Mouse (Mus musculus) midbrain, embryonic 11.5 days (tissue): Measurements from ENCODE around the gene Zfp335. TPM values are rescaled to one million over a fixed set of nuclear protein-coding genes. Genes with fewer than 3 reads are reported as not detected.

Experiments
- ATAC-seq: fragments of 200-750 bp; cut with Nextera tagmentation; 2 replicates; pipeline ENCODE4 v1.8.0; 2017; ENCODE audit warnings: moderate TSS enrichment, moderate library complexity; ENCODE audit not compliant: low FRiP score
- DNase-seq: peaks from one replicate; pipeline ENCODE4 v3.0.0; 2015; ENCODE audit warnings: low spot score; ENCODE audit errors: missing footprints
- H3K27ac ChIP-seq: fragments of 300-500 bp; sonication (generic); 2 replicates; pipeline ENCODE4 v1.5.1; 2014; ENCODE audit warnings: low read depth, low read length
- H3K27me3 ChIP-seq: fragments of 300-500 bp; sonication (generic); 2 replicates; pipeline ENCODE4 v1.6.1; 2014; ENCODE audit warnings: mild to moderate bottlenecking, low read length, moderate library complexity, mixed read lengths; ENCODE audit not compliant: control insufficient read depth, insufficient read depth
- H3K36me3 ChIP-seq: fragments of 300-500 bp; sonication (generic); 2 replicates; pipeline ENCODE4 v1.6.1; 2014; ENCODE audit warnings: mild to moderate bottlenecking, low read length, moderate library complexity, mixed read lengths; ENCODE audit not compliant: control insufficient read depth, insufficient read depth
- H3K4me1 ChIP-seq: fragments of 300-500 bp; sonication (generic); 2 replicates; pipeline ENCODE4 v1.6.1; 2014; ENCODE audit warnings: low read length; ENCODE audit not compliant: control insufficient read depth, insufficient read depth
- H3K4me2 ChIP-seq: fragments of 300-500 bp; sonication (generic); 2 replicates; pipeline ENCODE4 v1.6.1; 2014; ENCODE audit warnings: mild to moderate bottlenecking, moderate library complexity
- H3K4me3 ChIP-seq: fragments of 300-500 bp; sonication (generic); 2 replicates; pipeline ENCODE4 v1.5.1; 2014; ENCODE audit warnings: low read depth, low read length
- H3K9ac ChIP-seq: fragments of 300-500 bp; sonication (generic); 2 replicates; pipeline ENCODE4 v1.6.1; 2014; ENCODE audit warnings: low read length
- H3K9me3 ChIP-seq: fragments of 300-500 bp; sonication (generic); 2 replicates; pipeline ENCODE4 v1.6.1; 2016; ENCODE audit warnings: low read length; ENCODE audit not compliant: control insufficient read depth
- WGBS: fragments of 180-500 bp; shearing (Covaris S2); extraction: QIAGEN DNeasy Blood & Tissue Kit; methylation state at CpG from one replicate; pipeline ENCODE4 v1.1.7; 2014; 5-methylcytosine and 5-hydroxymethylcytosine counted together
- polyA plus RNA-seq: library from polyadenylated mRNA; unstranded; fragments of >200 nt; fragmentation: Nextera tagmentation; extraction: Ambion mirVana; gene quantifications from 2 replicates; pipeline ENCODE4 v1.2.1, GENCODE M21; 2014

Zfp335 gene
- polyA plus RNA-seq, 1 experiment from 2014 or later, result 8.8 TPM

- no peak for ATAC-seq
Measured at GRCm38 (mm10) chr2:164903496-164903895, 8.1 kb downstream of the Zfp335 start.

GRCm38 (mm10) chr2:164901380-164901779, 10.2 kb downstream of the Zfp335 start:
- Histone ChIP-seq H3K36me3 (peaks cover 41% of the 10 kb centered on the region), H3K27me3 (no peaks in the 10 kb centered on the region)
- 95% methylated on average over 13 of the region's 13 CpGs for WGBS

More at GRCm38 (mm10) chr2:164903496-164903895, 8.1 kb downstream of the Zfp335 start:
- 86% methylated on average over 1 of the region's 1 CpGs for whole genome bisulfite sequencing
- Histone ChIP-seq H3K4me3 (no peak overlapping the region), H3K27ac (no peak overlapping the region), H3K9me3 (peaks cover 5% of the 10 kb centered on the region), H3K4me2 (no peak overlapping the region), H3K9ac (no peak overlapping the region), H3K4me1 (no peaks in the 10 kb centered on the region), H3K27me3 (no peaks in the 10 kb centered on the region), H3K36me3 (peaks cover 54% of the 10 kb centered on the region)
- DNase-seq, result no peak

GRCm38 (mm10) chr2:164899723-164900459, 11.7 kb downstream of the Zfp335 start:
- Histone ChIP-seq H3K4me1 (no peaks in the 10 kb centered on the region), H3K4me3 (no peak overlapping the region), H3K27me3 (no peaks in the 10 kb centered on the region), H3K9me3 (no peaks in the 10 kb centered on the region), H3K36me3 (peaks cover 49% of the 10 kb centered on the region), H3K9ac (no peak overlapping the region), H3K4me2 (no peak overlapping the region), H3K27ac (no peak overlapping the region)
- no peak for ATAC-seq
- 94% methylated on average over 16 of the region's 16 CpGs for WGBS
- no peak for DNase-seq

More at GRCm38 (mm10) chr2:164901380-164901779, 10.2 kb downstream of the Zfp335 start:
- H3K4me1 ChIP-seq, result no peaks in the 10 kb centered on the region
- DNase-seq (no peak), ATAC-seq (no peak)
- H3K9me3 ChIP-seq, result peaks cover 5% of the 10 kb centered on the region
- no peak overlapping the region for H3K27ac ChIP-seq
- H3K4me2 ChIP-seq, result no peak overlapping the region
- no peak overlapping the region for H3K4me3 ChIP-seq
- no peak overlapping the region for H3K9ac ChIP-seq

- Histone ChIP-seq H3K9me3 (no peaks in the 10 kb centered on the region), H3K4me1 (no peaks in the 10 kb centered on the region), H3K36me3 (peaks cover 48% of the 10 kb centered on the region), H3K27ac (no peak overlapping the region), H3K27me3 (no peaks in the 10 kb centered on the region), H3K4me2 (no peak overlapping the region), H3K4me3 (no peak overlapping the region), H3K9ac (no peak overlapping the region)
- DNase-seq, result no peak
- 90% methylated on average over 15 of the region's 15 CpGs for WGBS
- no peak for ATAC-seq
Measured at GRCm38 (mm10) chr2:164899034-164899433, 12.5 kb downstream of the Zfp335 start.

GRCm38 (mm10) chr2:164898008-164898407, 13.5 kb downstream of the Zfp335 start:
- H3K9me3 ChIP-seq, result no peaks in the 10 kb centered on the region
- H3K27ac ChIP-seq, result no peak overlapping the region
- no peaks in the 10 kb centered on the region for H3K4me1 ChIP-seq
- H3K9ac ChIP-seq, result no peak overlapping the region
- 95% methylated on average over 7 of the region's 7 CpGs for WGBS
- no peak overlapping the region for H3K4me2 ChIP-seq
- H3K36me3 ChIP-seq, result peaks cover 55% of the 10 kb centered on the region
- DNase-seq, result no peak
- H3K4me3 ChIP-seq, result no peak overlapping the region
- no peak for ATAC-seq
- no peaks in the 10 kb centered on the region for H3K27me3 ChIP-seq

- Histone ChIP-seq H3K4me2 (no peak overlapping the region), H3K9ac (no peak overlapping the region), H3K9me3 (no peaks in the 10 kb centered on the region), H3K4me3 (no peak overlapping the region), H3K27ac (no peak overlapping the region), H3K36me3 (peaks cover 54% of the 10 kb centered on the region), H3K4me1 (no peaks in the 10 kb centered on the region), H3K27me3 (no peaks in the 10 kb centered on the region)
- no peak for ATAC-seq
- 95% methylated on average over 6 of the region's 6 CpGs for WGBS
- DNase-seq, result peak; percentile 65
Measured at GRCm38 (mm10) chr2:164895885-164896284, 15.7 kb downstream of the Zfp335 start.

GRCm38 (mm10) chr2:164894644-164895043, 16.9 kb downstream of the Zfp335 start:
- no peaks in the 10 kb centered on the region for H3K4me1 ChIP-seq
- H3K9ac ChIP-seq, result no peak overlapping the region
- peak; percentile 75 for DNase-seq
- WGBS, result 75% methylated on average over 1 of the region's 1 CpGs
- H3K4me2 ChIP-seq, result no peak overlapping the region
- no peaks in the 10 kb centered on the region for H3K27me3 ChIP-seq
- ATAC-seq, result no peak
- no peak overlapping the region for H3K4me3 ChIP-seq
- H3K36me3 ChIP-seq, result peaks cover 56% of the 10 kb centered on the region
- no peak overlapping the region for H3K27ac ChIP-seq
- H3K9me3 ChIP-seq, result no peaks in the 10 kb centered on the region

GRCm38 (mm10) chr2:164894048-164894447, 17.5 kb downstream of the Zfp335 start:
- no peak overlapping the region for H3K27ac ChIP-seq
- H3K9me3 ChIP-seq, result no peaks in the 10 kb centered on the region
- ATAC-seq (no peak), DNase-seq (no peak)
- no peaks in the 10 kb centered on the region for H3K4me1 ChIP-seq
- peaks cover 55% of the 10 kb centered on the region for H3K36me3 ChIP-seq
- 63% methylated on average over 5 of the region's 5 CpGs for WGBS
- H3K27me3 ChIP-seq, result no peaks in the 10 kb centered on the region
- H3K4me3 ChIP-seq, result no peak overlapping the region
- no peak overlapping the region for H3K9ac ChIP-seq
- no peak overlapping the region for H3K4me2 ChIP-seq

- H3K27ac ChIP-seq, result no peak overlapping the region
- H3K4me3 ChIP-seq, result no peak overlapping the region
- H3K27me3 ChIP-seq, result no peaks in the 10 kb centered on the region
- WGBS, result 91% methylated on average over 6 of the region's 6 CpGs
- H3K9me3 ChIP-seq, result no peaks in the 10 kb centered on the region
- ATAC-seq, result no peak
- DNase-seq, result peak; percentile 71
- H3K4me1 ChIP-seq, result no peaks in the 10 kb centered on the region
- H3K9ac ChIP-seq, result no peak overlapping the region
- peaks cover 53% of the 10 kb centered on the region for H3K36me3 ChIP-seq
- no peak overlapping the region for H3K4me2 ChIP-seq
Measured at GRCm38 (mm10) chr2:164892696-164893216, 18.8 kb downstream of the Zfp335 start.
